Mouse (Mus musculus) myocyte (in vitro differentiated cells): ENCODE results near the gene Ndufb4.
"Not testable (repeated sequence)": the region's sequence is repeated elsewhere in the genome, so short reads cannot be mapped to it uniquely, and the experiment has no call there.

ENCODE experiments used
- TCF12 ChIP-seq: IDR thresholded peaks from one replicate; pipeline ENCODE4 v1.6.1; 2011; ENCODE audit warnings: mild to moderate bottlenecking, control low read depth; ENCODE audit not compliant: poor library complexity, insufficient read depth, severe bottlenecking
- USF1 ChIP-seq: IDR thresholded peaks from one replicate; pipeline ENCODE4 v1.6.1; 2011; ENCODE audit warnings: low read depth, mild to moderate bottlenecking, control low read depth, moderate library complexity

DNA sequence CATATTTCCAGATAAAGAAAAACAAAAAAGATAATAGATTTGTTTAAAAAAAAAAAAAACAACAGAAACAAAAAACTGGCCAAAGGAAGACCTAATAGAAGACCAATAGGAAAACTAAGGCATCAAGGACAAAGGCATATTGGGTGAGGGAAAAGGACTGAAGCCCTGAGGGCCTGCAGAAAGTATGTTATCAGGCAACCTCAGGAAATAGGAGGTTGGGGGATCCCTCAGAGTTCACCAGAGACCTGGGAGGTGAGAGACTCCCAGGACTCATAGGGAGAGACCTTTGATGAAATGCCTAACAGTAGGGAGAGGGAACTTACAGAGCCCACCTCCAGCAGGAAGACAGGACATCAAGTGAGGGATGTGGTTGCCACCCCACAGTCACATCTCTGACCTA is 45.8 kb upstream of the Ndufb4 start:
- not testable (repeated sequence) for TF ChIP-seq TCF12, USF1
